Mouse (Mus musculus) liver, embryonic 16.5 days (tissue): ENCODE measurements around the gene Tmem266. TPM values are rescaled to one million over a fixed set of nuclear protein-coding genes. Genes with fewer than 3 reads are reported as not detected.

Experiments used
- ATAC-seq: fragments of 200-750 bp; cut with Nextera tagmentation; 2 replicates; pipeline ENCODE4 v1.8.0; 2017; ENCODE audit warnings: low read depth, mild to moderate bottlenecking, moderate number of reproducible peaks, moderate library complexity
- H3K27ac ChIP-seq: fragments of 300-500 bp; sonication (generic); 2 replicates; pipeline ENCODE4 v1.5.1; 2014; ENCODE audit warnings: mild to moderate bottlenecking, low read length
- H3K27me3 ChIP-seq: fragments of 300-500 bp; sonication (generic); 2 replicates; pipeline ENCODE4 v1.6.1; 2014; ENCODE audit warnings: low read depth, low read length, mixed read lengths; ENCODE audit not compliant: control insufficient read depth, insufficient read depth
- H3K36me3 ChIP-seq: fragments of 300-500 bp; sonication (generic); 2 replicates; pipeline ENCODE4 v1.6.1; 2014; ENCODE audit warnings: mild to moderate bottlenecking; ENCODE audit not compliant: control insufficient read depth, insufficient read depth
- H3K4me1 ChIP-seq: fragments of 300-500 bp; sonication (generic); 2 replicates; pipeline ENCODE4 v1.6.1; 2014; ENCODE audit warnings: low read depth, low read length, mixed read lengths; ENCODE audit not compliant: control insufficient read depth
- H3K4me2 ChIP-seq: fragments of 300-500 bp; sonication (generic); 2 replicates; pipeline ENCODE4 v1.6.1; 2014; ENCODE audit warnings: low read depth, low read length, mixed read lengths
- H3K4me3 ChIP-seq: fragments of 300-500 bp; sonication (generic); 2 replicates; pipeline ENCODE4 v1.5.1; 2014; ENCODE audit warnings: low read depth, mild to moderate bottlenecking, low read length
- H3K9ac ChIP-seq: fragments of 300-500 bp; sonication (generic); 2 replicates; pipeline ENCODE4 v1.6.1; 2014; ENCODE audit warnings: low read depth, low read length
- H3K9me3 ChIP-seq: fragments of 300-500 bp; sonication (generic); replicated peaks from 2 replicates; pipeline ENCODE4 v1.6.1; 2016; ENCODE audit warnings: low read length; ENCODE audit not compliant: control insufficient read depth
- WGBS: fragments of 180-500 bp; shearing (Covaris S2); extraction: QIAGEN DNeasy Blood & Tissue Kit; methylation state at CpG from one replicate; pipeline ENCODE4 v1.1.7; 2014; ENCODE audit not compliant: insufficient replicate concordance; 5-methylcytosine and 5-hydroxymethylcytosine counted together
- polyA plus RNA-seq: library from polyadenylated mRNA; unstranded; fragments of >200 nt; fragmentation: Nextera tagmentation; extraction: Ambion mirVana; gene quantifications from 2 replicates; pipeline ENCODE4 v1.2.1, GENCODE M21; 2015

Gene Tmem266
- polyA plus RNA-seq, 1 experiment from 2014 or later: 0.04 TPM

DNA sequence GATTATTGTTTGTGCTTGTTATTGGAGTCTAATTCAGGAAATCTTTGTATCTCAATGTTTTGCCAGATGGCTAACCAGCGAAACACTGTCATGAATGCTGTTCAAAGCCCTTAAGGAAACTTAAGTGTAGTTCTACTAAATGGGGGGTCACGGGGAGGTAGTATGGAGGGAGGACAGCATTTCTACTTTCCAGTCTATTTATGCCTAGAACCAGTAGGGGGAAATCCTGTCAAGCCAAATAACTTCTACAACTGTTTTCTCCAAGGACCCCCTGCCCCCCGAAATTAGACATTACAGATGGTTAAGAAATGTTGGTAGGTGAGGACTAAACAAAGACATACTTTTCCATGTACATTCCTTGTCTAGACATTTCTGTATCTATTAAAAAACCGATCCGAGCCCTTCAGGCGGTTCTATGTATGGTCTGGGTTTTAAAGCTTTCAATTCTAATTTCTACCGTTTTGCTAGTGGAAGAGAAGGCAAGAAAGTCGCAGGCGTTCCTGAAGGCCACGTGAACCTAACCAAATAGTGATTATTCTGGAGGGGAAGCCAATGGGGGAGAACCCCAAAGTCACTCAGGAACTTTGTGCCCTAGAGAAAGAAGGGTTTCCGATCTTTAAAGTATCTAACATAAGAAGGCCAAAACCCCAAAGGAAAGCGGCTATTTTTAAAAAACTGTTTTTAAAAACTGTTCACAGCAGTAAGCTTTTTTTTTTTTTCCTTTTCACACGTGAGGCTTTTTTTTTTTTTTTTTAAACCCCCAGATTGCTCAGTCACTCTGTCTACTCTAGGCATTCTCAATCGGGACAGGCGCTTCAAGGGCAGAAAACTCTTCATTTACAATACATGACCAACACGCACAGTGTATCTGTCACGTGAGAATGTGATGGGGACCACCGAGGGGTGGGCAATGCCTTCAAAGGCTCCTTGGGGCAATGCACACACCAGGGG lies 874 bp upstream of the Tmem266 start:
- Histone ChIP-seq H3K9me3 (no peaks in the 10 kb centered on the region), H3K4me3 (peak overlapping the region; percentile 67), H3K27me3 (peaks cover 64% of the 10 kb centered on the region), H3K4me1 (no peaks in the 10 kb centered on the region), H3K4me2 (peak overlapping the region; percentile 75), H3K9ac (peak overlapping the region; percentile 55; the same call in 1 of the 2 replicates), H3K27ac (no peak overlapping the region), H3K36me3 (no peaks in the 10 kb centered on the region)
- 12% methylated on average over 18 of the region's 18 CpGs for WGBS
- ATAC-seq: no peak

DNA sequence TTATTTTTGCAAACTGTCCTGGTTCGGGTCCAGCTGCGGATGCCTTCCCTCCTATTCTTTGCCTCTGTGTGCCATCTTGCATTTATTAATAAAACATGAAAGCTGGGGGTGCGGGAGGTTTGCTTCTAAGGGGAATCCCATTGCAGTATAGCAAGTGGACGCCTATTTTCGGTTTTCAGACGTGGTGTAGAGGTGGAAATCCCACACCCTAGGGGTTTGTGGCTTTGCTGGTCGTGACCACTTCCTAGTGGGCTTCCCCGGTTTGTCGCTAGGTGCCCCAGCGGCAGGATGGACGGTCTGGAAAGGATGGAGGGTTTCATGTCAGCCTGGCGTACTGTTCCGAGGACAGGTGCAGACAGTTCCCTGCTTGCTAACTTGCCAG lies 512 bp downstream of the Tmem266 start:
- ATAC-seq: no peak
- WGBS: under 1% methylated on average over 13 of the region's 13 CpGs
- Histone ChIP-seq H3K4me1 (no peaks in the 10 kb centered on the region), H3K27ac (no peak overlapping the region), H3K9ac (no peak overlapping the region), H3K4me2 (peak overlapping the region; percentile 75), H3K27me3 (peaks cover 69% of the 10 kb centered on the region), H3K36me3 (no peaks in the 10 kb centered on the region), H3K9me3 (no peaks in the 10 kb centered on the region), H3K4me3 (peak overlapping the region; percentile 67)

DNA sequence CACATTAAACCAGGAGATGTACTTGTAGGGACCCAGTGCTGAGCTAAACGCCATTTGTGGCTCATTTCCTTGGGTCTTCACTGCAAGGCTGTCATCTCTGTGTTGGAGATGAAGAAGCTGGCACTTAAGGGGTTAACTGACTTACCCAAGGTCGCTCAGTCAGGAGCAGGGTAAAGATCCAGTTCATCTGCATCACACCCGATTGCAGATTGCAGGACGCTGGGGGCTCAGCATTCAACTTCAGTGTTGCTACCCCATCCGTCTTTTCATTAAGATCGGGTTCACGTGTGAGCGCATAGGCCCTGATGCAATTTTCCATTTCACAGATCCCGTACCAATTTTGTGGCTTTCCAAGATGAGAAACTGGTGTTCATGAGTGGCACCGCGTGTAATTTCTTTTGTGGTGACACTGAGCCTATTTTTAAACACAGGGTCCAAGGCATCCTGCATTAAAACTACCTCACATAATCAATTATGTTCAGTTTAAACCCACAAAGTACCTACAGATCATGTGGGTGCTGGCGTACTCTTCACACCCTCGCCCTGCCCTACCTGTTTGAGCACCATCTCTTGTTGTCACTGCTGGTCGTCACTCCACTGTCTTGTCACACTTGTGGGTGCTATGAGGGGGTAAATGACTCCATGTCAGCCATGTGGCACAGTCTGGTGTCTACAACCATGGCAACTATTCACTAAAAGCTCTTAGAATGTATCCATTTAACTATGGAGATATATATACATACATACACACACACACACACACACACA lies 1.6 kb downstream of the Tmem266 start:
- H3K9me3 ChIP-seq: no peaks in the 10 kb centered on the region
- H3K27ac ChIP-seq: no peak overlapping the region
- no peak overlapping the region for H3K9ac ChIP-seq
- H3K4me2 ChIP-seq: no peak overlapping the region
- WGBS: 22% methylated on average over 14 of the region's 14 CpGs
- no peak for ATAC-seq
- H3K36me3 ChIP-seq: no peaks in the 10 kb centered on the region
- H3K27me3 ChIP-seq: peaks cover 69% of the 10 kb centered on the region
- no peak overlapping the region for H3K4me3 ChIP-seq
- no peaks in the 10 kb centered on the region for H3K4me1 ChIP-seq

DNA sequence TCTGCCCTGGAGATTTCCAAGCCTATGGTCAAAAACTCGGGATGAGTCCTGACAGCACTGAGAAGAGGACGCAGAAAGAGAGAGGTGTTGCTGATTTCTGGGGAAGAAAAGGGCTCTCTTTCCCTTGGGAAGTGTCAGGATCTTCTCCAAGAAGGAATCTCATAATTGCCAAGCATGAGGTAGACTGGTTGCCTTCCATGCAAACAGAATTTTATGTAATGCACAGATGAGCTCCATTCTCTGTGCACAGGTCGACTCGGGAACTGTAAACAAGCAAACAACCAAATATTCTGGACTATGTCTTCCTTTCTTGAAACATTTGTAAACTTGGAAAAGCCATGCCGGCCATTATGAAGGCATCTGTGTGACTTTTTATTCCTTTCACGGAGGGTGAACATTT lies 2.7 kb downstream of the Tmem266 start:
- no peak overlapping the region for H3K4me2 ChIP-seq
- H3K27ac ChIP-seq: no peak overlapping the region
- no peaks in the 10 kb centered on the region for H3K9me3 ChIP-seq
- WGBS: 58% methylated on average over 6 of the region's 6 CpGs
- no peak overlapping the region for H3K9ac ChIP-seq
- no peak overlapping the region for H3K4me3 ChIP-seq
- H3K27me3 ChIP-seq: peaks cover 63% of the 10 kb centered on the region
- H3K4me1 ChIP-seq: no peaks in the 10 kb centered on the region
- no peaks in the 10 kb centered on the region for H3K36me3 ChIP-seq
- no peak for ATAC-seq

DNA sequence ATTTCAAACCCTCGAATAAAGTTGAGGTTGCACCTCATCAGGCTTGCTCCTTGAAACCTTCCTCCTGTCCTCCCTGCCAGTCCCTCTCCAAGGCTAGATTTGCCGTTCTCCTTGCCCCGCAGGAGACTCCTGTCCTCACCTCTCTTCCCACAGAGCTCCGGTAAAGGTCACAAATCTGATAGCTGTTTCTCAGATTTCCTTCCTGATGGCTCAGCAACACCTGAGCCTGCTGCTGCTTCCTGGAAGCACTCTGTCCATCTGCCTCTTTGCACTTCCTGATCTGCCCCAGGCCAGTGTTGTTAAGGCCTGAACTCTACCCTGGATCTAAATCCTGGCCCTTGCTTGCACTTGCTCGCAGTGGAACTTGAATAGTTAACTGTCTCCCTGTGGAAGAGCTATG lies 5.8 kb downstream of the Tmem266 start:
- Histone ChIP-seq H3K27ac (no peak overlapping the region), H3K27me3 (peaks cover 34% of the 10 kb centered on the region), H3K4me3 (no peak overlapping the region), H3K36me3 (no peaks in the 10 kb centered on the region), H3K9me3 (no peaks in the 10 kb centered on the region), H3K9ac (no peak overlapping the region), H3K4me2 (no peak overlapping the region), H3K4me1 (no peaks in the 10 kb centered on the region)
- 27% methylated on average over 5 of the region's 5 CpGs for WGBS
- ATAC-seq: no peak

DNA sequence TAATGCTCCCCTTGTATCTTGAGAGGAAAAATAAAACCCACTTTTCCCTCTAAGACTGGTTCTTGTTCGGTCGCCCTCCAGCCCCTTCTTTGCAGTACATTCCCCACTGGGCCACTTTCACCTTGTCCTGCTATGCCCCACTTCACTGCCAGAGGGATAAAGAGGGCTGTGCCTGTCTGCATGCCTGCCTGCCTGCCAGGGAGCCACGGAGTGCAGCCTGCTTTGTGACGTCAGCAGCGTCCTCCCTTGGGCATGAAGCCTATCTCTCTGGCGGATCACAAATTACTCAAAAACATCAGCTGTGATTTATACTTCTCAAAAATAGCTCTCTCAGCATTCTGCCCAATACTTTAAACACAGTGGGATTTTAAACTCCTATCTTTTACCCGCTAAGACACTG lies 6.2 kb downstream of the Tmem266 start:
- peaks cover 29% of the 10 kb centered on the region for H3K27me3 ChIP-seq
- no peak overlapping the region for H3K4me2 ChIP-seq
- no peaks in the 10 kb centered on the region for H3K36me3 ChIP-seq
- no peaks in the 10 kb centered on the region for H3K9me3 ChIP-seq
- no peak for ATAC-seq
- WGBS: 30% methylated on average over 7 of the region's 7 CpGs
- H3K9ac ChIP-seq: no peak overlapping the region
- H3K4me3 ChIP-seq: no peak overlapping the region
- H3K4me1 ChIP-seq: no peaks in the 10 kb centered on the region
- no peak overlapping the region for H3K27ac ChIP-seq

DNA sequence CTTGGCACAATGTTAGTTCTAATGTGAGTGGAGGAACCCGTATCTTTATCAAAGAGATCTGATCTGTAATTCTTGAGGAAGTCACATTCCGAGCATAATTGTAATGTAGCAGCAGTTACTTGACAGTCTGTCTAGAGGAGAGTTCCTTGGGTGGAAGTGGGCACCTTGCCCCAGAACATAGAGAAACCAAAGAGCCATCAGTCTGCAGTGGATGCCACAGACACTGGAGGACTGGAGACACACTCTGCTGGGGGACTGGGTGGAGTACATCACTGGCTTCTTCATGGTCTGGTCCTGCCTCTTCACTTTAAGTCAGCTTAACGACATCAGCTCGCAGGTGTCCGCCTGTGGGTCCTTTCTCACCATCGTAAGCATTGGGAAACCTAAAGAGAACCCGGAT lies 17.5 kb downstream of the Tmem266 start:
- no peaks in the 10 kb centered on the region for H3K9me3 ChIP-seq
- H3K4me2 ChIP-seq: no peak overlapping the region
- H3K27ac ChIP-seq: no peak overlapping the region
- ATAC-seq: no peak
- H3K27me3 ChIP-seq: no peaks in the 10 kb centered on the region
- no peak overlapping the region for H3K9ac ChIP-seq
- H3K4me1 ChIP-seq: no peaks in the 10 kb centered on the region
- H3K4me3 ChIP-seq: no peak overlapping the region
- H3K36me3 ChIP-seq: no peaks in the 10 kb centered on the region
- WGBS: 56% methylated on average over 7 of the region's 7 CpGs

DNA sequence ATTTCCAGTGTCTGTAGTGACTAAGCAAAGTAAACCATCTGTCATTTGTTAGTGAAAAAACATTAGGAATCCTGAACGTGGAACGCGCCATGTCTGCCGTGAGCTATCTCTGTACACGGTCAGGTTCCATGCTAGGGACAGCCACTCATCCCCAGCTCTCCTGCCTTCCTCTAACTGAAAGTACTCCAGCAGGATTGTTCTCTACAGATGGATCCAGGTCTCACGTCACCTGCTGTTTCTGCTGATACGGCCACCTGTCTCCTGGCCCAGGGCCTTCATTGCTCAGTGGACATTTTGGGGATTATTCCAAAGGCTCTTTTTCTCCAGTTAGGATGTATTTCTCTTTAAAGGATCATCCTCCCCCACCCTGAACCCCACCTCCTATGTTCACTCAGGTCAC lies 18.6 kb downstream of the Tmem266 start:
- 81% methylated on average over 7 of the region's 7 CpGs for WGBS
- ATAC-seq: no peak
- H3K36me3 ChIP-seq: no peaks in the 10 kb centered on the region

DNA sequence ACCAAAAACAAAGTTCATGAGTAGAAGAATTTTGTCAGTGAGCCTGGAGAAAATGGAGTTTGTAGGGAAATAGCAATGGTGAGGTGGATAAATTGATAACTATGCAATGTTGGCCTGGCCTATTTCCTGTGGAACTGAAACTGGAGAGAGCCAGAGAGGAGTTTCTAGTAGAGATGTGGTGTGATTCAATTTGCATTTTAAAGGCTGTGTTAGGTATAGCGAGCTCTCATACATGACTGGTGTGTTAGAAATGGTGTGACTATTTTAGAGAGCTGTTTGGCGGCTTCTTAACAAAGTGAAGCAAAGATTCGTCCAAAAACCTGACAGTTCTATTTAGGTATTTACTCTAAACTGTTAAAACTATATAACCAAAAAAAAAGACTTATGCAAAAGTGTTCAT lies 22.0 kb downstream of the Tmem266 start:
- Histone ChIP-seq H3K9me3 (no peaks in the 10 kb centered on the region), H3K4me2 (no peak overlapping the region), H3K36me3 (no peaks in the 10 kb centered on the region), H3K4me1 (no peaks in the 10 kb centered on the region), H3K27me3 (no peaks in the 10 kb centered on the region), H3K4me3 (no peak overlapping the region), H3K9ac (no peak overlapping the region), H3K27ac (no peak overlapping the region)
- ATAC-seq: no peak
- WGBS: 58% methylated on average over 3 of the region's 3 CpGs

More for the DNA sequence above, 18.6 kb downstream of the Tmem266 start:
- Histone ChIP-seq H3K9ac (no peak overlapping the region), H3K4me2 (no peak overlapping the region), H3K27ac (no peak overlapping the region), H3K4me3 (no peak overlapping the region), H3K27me3 (no peaks in the 10 kb centered on the region), H3K4me1 (no peaks in the 10 kb centered on the region), H3K9me3 (no peaks in the 10 kb centered on the region)
